Mouse (Mus musculus) testis, adult 2 months (tissue): ENCODE measurements at regions not wholly inside any gene's neighbourhood (a gene's known extent, or its start where the extent isn't known, plus 50 kb on each side); places are given as distances from the start of the nearest gene placed in this dataset.

Experiments used
- H3K27ac ChIP-seq: fragments of 200-500 bp; 2 replicates; pipeline ENCODE4 v1.5.1; 2012; ENCODE audit warnings: low read depth, low read length; ENCODE audit not compliant: control insufficient read depth, insufficient read depth
- H3K27me3 ChIP-seq: fragments of 200-500 bp; 2 replicates; pipeline ENCODE4 v1.6.1; 2012; ENCODE audit warnings: mild to moderate bottlenecking, low read length, moderate library complexity; ENCODE audit not compliant: control insufficient read depth, insufficient read depth
- H3K36me3 ChIP-seq: fragments of 200-500 bp; 2 replicates; pipeline ENCODE4 v1.6.1; 2012; ENCODE audit warnings: mild to moderate bottlenecking, low read length; ENCODE audit not compliant: control insufficient read depth, insufficient read depth
- H3K4me1 ChIP-seq: fragments of 200-500 bp; 2 replicates; pipeline ENCODE4 v1.6.1; 2012; ENCODE audit warnings: low read length; ENCODE audit not compliant: control insufficient read depth, insufficient read depth
- H3K4me3 ChIP-seq: fragments of 200-500 bp; 2 replicates; pipeline ENCODE4 v1.5.1; 2012; ENCODE audit warnings: low read depth, mild to moderate bottlenecking, low read length, moderate library complexity, mixed read lengths; ENCODE audit not compliant: control insufficient read depth
- CTCF ChIP-seq: fragments of 200-500 bp; IDR thresholded peaks from 2 replicates; pipeline ENCODE4 v1.5.1; 2012; ENCODE audit warnings: low read depth, mild to moderate bottlenecking, inconsistent platforms, low read length, moderate library complexity; ENCODE audit not compliant: control insufficient read depth, insufficient read depth, insufficient replicate concordance
- POLR2A ChIP-seq: fragments of 200-500 bp; IDR thresholded peaks from 2 replicates; pipeline ENCODE4 v1.6.1; 2012; ENCODE audit warnings: low read depth, mild to moderate bottlenecking, inconsistent platforms, low read length, moderate library complexity; ENCODE audit not compliant: control insufficient read depth

GRCm38 (mm10) chr17:87559641-87560040 is 76.1 kb upstream of the Epcam start:
- no peak for TF ChIP-seq CTCF
- TF ChIP-seq POLR2A: no peak
- no peaks in the 10 kb centered on the region for H3K36me3 ChIP-seq
- no peaks in the 10 kb centered on the region for H3K4me1 ChIP-seq
- no peak overlapping the region for H3K27ac ChIP-seq
- no peaks in the 10 kb centered on the region for H3K27me3 ChIP-seq
- H3K4me3 ChIP-seq: no peak overlapping the region

GRCm38 (mm10) chr17:87560923-87561322 is 74.9 kb upstream of the Epcam start:
- Histone ChIP-seq H3K36me3 (no peaks in the 10 kb centered on the region), H3K4me3 (no peak overlapping the region), H3K27me3 (no peaks in the 10 kb centered on the region), H3K27ac (no peak overlapping the region), H3K4me1 (no peaks in the 10 kb centered on the region)
- TF ChIP-seq POLR2A (no peak), CTCF (no peak)

- Histone ChIP-seq H3K27ac (no peak overlapping the region), H3K27me3 (no peaks in the 10 kb centered on the region), H3K36me3 (no peaks in the 10 kb centered on the region), H3K4me3 (no peak overlapping the region), H3K4me1 (no peaks in the 10 kb centered on the region; the same call in 1 of the 2 replicates)
- TF ChIP-seq CTCF (no peak), POLR2A (no peak)
Observed at GRCm38 (mm10) chr17:87563375-87563774, 72.4 kb upstream of the Epcam start.

- Histone ChIP-seq H3K27me3 (no peaks in the 10 kb centered on the region), H3K27ac (no peak overlapping the region)
- TF ChIP-seq POLR2A: no peak
- no peak for TF ChIP-seq CTCF
Observed at GRCm38 (mm10) chr17:87565631-87566030, 70.1 kb upstream of the Epcam start.

GRCm38 (mm10) chr17:87566296-87566695 is 69.5 kb upstream of the Epcam start:
- TF ChIP-seq POLR2A (no peak), CTCF (no peak)
- no peak overlapping the region for H3K4me3 ChIP-seq
- no peaks in the 10 kb centered on the region; the same call in 1 of the 2 replicates for H3K4me1 ChIP-seq
- H3K36me3 ChIP-seq: no peaks in the 10 kb centered on the region
- no peaks in the 10 kb centered on the region for H3K27me3 ChIP-seq
- H3K27ac ChIP-seq: no peak overlapping the region

More at GRCm38 (mm10) chr17:87565631-87566030, 70.1 kb upstream of the Epcam start:
- H3K4me1 ChIP-seq: no peaks in the 10 kb centered on the region; the same call in 1 of the 2 replicates
- H3K4me3 ChIP-seq: no peak overlapping the region
- H3K36me3 ChIP-seq: no peaks in the 10 kb centered on the region

- Histone ChIP-seq H3K36me3 (no peaks in the 10 kb centered on the region), H3K4me3 (no peak overlapping the region), H3K27ac (no peak overlapping the region), H3K27me3 (no peaks in the 10 kb centered on the region), H3K4me1 (no peaks in the 10 kb centered on the region; the same call in 1 of the 2 replicates)
- TF ChIP-seq CTCF: no peak
- TF ChIP-seq POLR2A: no peak
Observed at GRCm38 (mm10) chr17:87566996-87567395, 68.8 kb upstream of the Epcam start.

GRCm38 (mm10) chr17:87567475-87567874 is 68.3 kb upstream of the Epcam start:
- H3K27me3 ChIP-seq: no peaks in the 10 kb centered on the region
- H3K4me3 ChIP-seq: no peak overlapping the region
- TF ChIP-seq CTCF: no peak
- TF ChIP-seq POLR2A: no peak
- no peaks in the 10 kb centered on the region; the same call in 1 of the 2 replicates for H3K4me1 ChIP-seq
- H3K27ac ChIP-seq: no peak overlapping the region
- H3K36me3 ChIP-seq: no peaks in the 10 kb centered on the region

GRCm38 (mm10) chr17:87569981-87570380 is 65.8 kb upstream of the Epcam start:
- no peak overlapping the region for H3K27ac ChIP-seq

More at GRCm38 (mm10) chr17:87569981-87570380, 65.8 kb upstream of the Epcam start:
- Histone ChIP-seq H3K4me1 (no peaks in the 10 kb centered on the region; the same call in 1 of the 2 replicates), H3K27me3 (no peaks in the 10 kb centered on the region), H3K4me3 (no peak overlapping the region), H3K36me3 (no peaks in the 10 kb centered on the region)
- TF ChIP-seq POLR2A (no peak), CTCF (no peak)
